ENCODE assay signal across 19 mouse cellular contexts in the genomic region with DNA sequence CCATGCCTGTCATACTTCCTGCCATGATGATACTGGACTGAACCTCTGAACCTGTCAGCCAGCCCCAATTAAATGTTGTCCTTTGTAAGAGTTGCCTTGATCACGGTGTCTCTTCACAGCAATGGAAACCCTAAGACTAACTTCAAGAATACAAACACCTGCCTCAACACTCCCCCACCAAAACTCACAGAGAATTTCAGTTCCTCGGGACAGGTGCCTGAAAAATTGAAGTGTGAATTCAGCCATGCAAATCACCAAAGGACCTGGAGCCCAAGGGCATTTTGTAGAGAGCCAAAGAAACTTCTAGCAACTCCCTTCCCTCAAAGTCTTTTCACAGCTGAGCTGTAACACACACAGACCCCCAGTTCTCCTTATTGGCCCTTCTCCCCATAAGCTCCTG. TPM values are rescaled to one million over a fixed set of nuclear protein-coding genes. Genes with fewer than 3 reads are reported as not detected.
A peak's percentile ranks its signal among the peaks of the same experiment; 100 is the strongest.
DNase-seq lines count a peak whose midpoint lies in the region; ATAC-seq and TF ChIP-seq lines count a peak whose summit lies in the region.
"Had no signal": no experiment of that assay in that cellular context is flagged by ENCODE, and none has a peak within 500 bp of the region (broad histone marks: within the 10 kb centered on the region; RNA-seq: fewer than 3 reads in every experiment).

No protein-coding gene starts in this region.

- no peaks in the 10 kb centered on the region for H3K9me3 ChIP-seq in heart, embryonic 13.5 days
- H3K9me3 ChIP-seq in kidney, postnatal 0 days (replicated peaks; ENCODE audit: low read length), result no peaks in the 10 kb centered on the region
- no peaks in the 10 kb centered on the region for H3K9me3 ChIP-seq in CH12.LX (replicated peaks; ENCODE audit: low read length)
- H3K9me3 ChIP-seq: embryonic facial prominence, embryonic 12.5 days; forebrain, embryonic 15.5 days; hindbrain, embryonic 15.5 days had no signal

- 0 out of 2 replicates have a peak overlapping the region, but pooled peaks have one; percentile 11 for H3K9ac ChIP-seq in heart, embryonic 13.5 days
- H3K9ac ChIP-seq in heart, adult 2 months (ENCODE audit: low read depth, low read length), result no peak overlapping the region
- no peak overlapping the region for H3K9ac ChIP-seq in kidney, postnatal 0 days (ENCODE audit: low read depth, low read length)
- peak overlapping the region; percentile 11; the same call in 1 of the 2 replicates for H3K9ac ChIP-seq in CH12.LX (ENCODE audit: insufficient read depth, low read depth)
- H3K9ac ChIP-seq: embryonic facial prominence, embryonic 12.5 days; forebrain, embryonic 15.5 days; hindbrain, embryonic 15.5 days had no signal

- WGBS in heart, embryonic 13.5 days, result 83% methylated on average over 2 of the region's 2 CpGs
- WGBS in heart, adult 2 months, result 84% methylated on average over 2 of the region's 2 CpGs
- 55% methylated on average over 2 of the region's 2 CpGs for whole genome bisulfite sequencing in kidney, postnatal 0 days

- no peak for TF ChIP-seq POLR2A in heart, adult 2 months (IDR thresholded peaks at IDR 0.05; ENCODE audit: insufficient read depth, low read depth, low read length)
- peak; percentile 41; the same call in 1 of the 2 replicates for TF ChIP-seq POLR2A in CH12.LX (IDR thresholded peaks at IDR 0.05; ENCODE audit: low read depth, low read length)

- H3K4me1 ChIP-seq in heart, embryonic 13.5 days, result peaks cover 99% of the 10 kb centered on the region
- H3K4me1 ChIP-seq in heart, adult 2 months (ENCODE audit: control insufficient read depth, insufficient read depth, low read length), result peaks cover 45% of the 10 kb centered on the region
- H3K4me1 ChIP-seq in kidney, postnatal 0 days (replicated peaks; ENCODE audit: insufficient read depth, low read length), result peaks cover 69% of the 10 kb centered on the region
- H3K4me1 ChIP-seq in CH12.LX (ENCODE audit: control insufficient read depth in 1 of 2, insufficient read depth in 2 of 2), result peaks cover 43 to 95% of the 10 kb centered on the region in 2 experiments

- no peak for TF ChIP-seq CTCF in heart, adult 2 months (IDR thresholded peaks at IDR 0.05)
- no peak for TF ChIP-seq CTCF in kidney, postnatal 0 days (IDR thresholded peaks at IDR 0.05; ENCODE audit: low read depth)
- no peak for TF ChIP-seq CTCF in CH12.LX (conservative IDR thresholded peaks at IDR 0.05 in 1 of 2, IDR thresholded peaks at IDR 0.05 in 1 of 2; ENCODE audit: low read depth in 2 of 2, low read length in 2 of 2)

- no peak for DNase-seq in heart, adult 2 months
- DNase-seq in kidney, postnatal 0 days (ENCODE audit: low spot score), result no peak
- DNase-seq in kidney, postnatal 4 days, result no peak
- DNase-seq in CH12.LX (ENCODE audit: extremely low read depth), result no peak
- DNase-seq in splenic B cell, adult 2 months (ENCODE audit: low read depth, low spot score), result peak; percentile 20
- DNase-seq in retina, postnatal 1 day, result no peak
- DNase-seq: adrenal gland, postnatal 10 days; B cell, adult 2 months; cerebellum, adult 11 months; cerebellum, adult 8-10 months; cerebellum, postnatal 25 days; gastrocnemius, postnatal 10 days; heart, postnatal 36 days had no signal

- ATAC-seq in heart, embryonic 13.5 days (ENCODE audit: extremely low read depth, insufficient number of reproducible peaks, low FRiP score, low TSS enrichment), result no peak
- no peak for ATAC-seq in kidney, postnatal 0 days (replicated peaks; ENCODE audit: low FRiP score, low read depth)
- ATAC-seq: CD4-positive, CD25-positive, alpha-beta regulatory T cell, adult 4 months; forebrain, embryonic 15.5 days had no signal

- in situ Hi-C loops in CH12.LX (cut with MboI; ENCODE audit: low pct_ligation_motif_present, low pct_unique_long_range_greater_than_20kb, low sequenced_read_pairs), result no loop called here

- H3K27ac ChIP-seq in heart, embryonic 13.5 days (replicated peaks), result peak overlapping the region; percentile 89
- no peak overlapping the region; the same call in 1 of the 2 replicates for H3K27ac ChIP-seq in heart, adult 2 months
- H3K27ac ChIP-seq in kidney, postnatal 0 days, result peak overlapping the region; percentile 97; the same call in 1 of the 2 replicates
- peak overlapping the region; percentile 77 for H3K27ac ChIP-seq in CH12.LX (ENCODE audit: insufficient read depth, low read depth)
- H3K27ac ChIP-seq: embryonic facial prominence, embryonic 12.5 days; forebrain, embryonic 15.5 days; hindbrain, embryonic 15.5 days had no signal

- peaks cover 32% of the 10 kb centered on the region for H3K36me3 ChIP-seq in heart, embryonic 13.5 days
- peaks cover 19% of the 10 kb centered on the region for H3K36me3 ChIP-seq in heart, adult 2 months (ENCODE audit: control insufficient read depth, insufficient read depth, low read length)
- H3K36me3 ChIP-seq in kidney, postnatal 0 days (ENCODE audit: insufficient read depth, low read length), result no peaks in the 10 kb centered on the region
- H3K36me3 ChIP-seq in CH12.LX (replicated peaks in 1 of 2; ENCODE audit: control insufficient read depth in 1 of 2, insufficient read depth in 1 of 2, low read length in 1 of 2), result peaks cover 0 to 28% of the 10 kb centered on the region in 2 experiments
- no peaks in the 10 kb centered on the region for H3K36me3 ChIP-seq in splenic B cell, adult 2 months (ENCODE audit: control insufficient read depth, insufficient read depth, low read length, poor library complexity, severe bottlenecking)
- H3K36me3 ChIP-seq: forebrain, embryonic 15.5 days; hindbrain, embryonic 15.5 days had no signal

- H3K4me2 ChIP-seq in heart, embryonic 13.5 days, result no peak overlapping the region
- H3K4me2 ChIP-seq in kidney, postnatal 0 days (ENCODE audit: low read length), result no peak overlapping the region
- H3K4me2 ChIP-seq in CH12.LX (ENCODE audit: insufficient read depth, low read depth, poor library complexity, severe bottlenecking), result peak overlapping the region; percentile 73
- H3K4me2 ChIP-seq: embryonic facial prominence, embryonic 12.5 days; forebrain, embryonic 15.5 days; hindbrain, embryonic 15.5 days had no signal

- intact Hi-C loops in heart, adult 2 months (cut with DNase I), result no loop called here

- H3K27me3 ChIP-seq in heart, embryonic 13.5 days (replicated peaks), result no peaks in the 10 kb centered on the region
- H3K27me3 ChIP-seq in heart, adult 2 months (ENCODE audit: control insufficient read depth, insufficient read depth, low read length), result no peaks in the 10 kb centered on the region
- no peaks in the 10 kb centered on the region for H3K27me3 ChIP-seq in kidney, postnatal 0 days (ENCODE audit: insufficient read depth, low read length)
- no peaks in the 10 kb centered on the region for H3K27me3 ChIP-seq in CH12.LX (replicated peaks)
- no peaks in the 10 kb centered on the region for H3K27me3 ChIP-seq in splenic B cell, adult 2 months (ENCODE audit: control insufficient read depth, insufficient read depth, low read length, poor library complexity, severe bottlenecking)
- H3K27me3 ChIP-seq: embryonic facial prominence, embryonic 12.5 days; forebrain, embryonic 15.5 days; hindbrain, embryonic 15.5 days had no signal

- TF ChIP-seq RAD21 in CH12.LX (IDR thresholded peaks at IDR 0.05; ENCODE audit: low read depth, low read length), result no peak

- peaks cover 8% of the 10 kb centered on the region for H3K79me2 ChIP-seq in heart, adult 2 months (replicated peaks; ENCODE audit: control insufficient read depth, insufficient read depth, low read length)
- H3K79me2 ChIP-seq in CH12.LX (replicated peaks; ENCODE audit: control insufficient read depth, extremely low read depth, insufficient read depth, poor library complexity, severe bottlenecking), result peaks cover 62% of the 10 kb centered on the region

- dilution Hi-C loops in CH12.LX (cut with MboI; ENCODE audit: extremely low pct_ligation_motif_present, extremely low pct_unique_long_range_greater_than_20kb, low sequenced_read_pairs), result no loop called here

- no peak overlapping the region for H3K4me3 ChIP-seq in heart, embryonic 13.5 days
- H3K4me3 ChIP-seq in heart, adult 2 months, result no peak overlapping the region
- H3K4me3 ChIP-seq in kidney, postnatal 0 days (replicated peaks; ENCODE audit: low read depth, low read length), result no peak overlapping the region
- H3K4me3 ChIP-seq in CH12.LX (replicated peaks in 1 of 3; ENCODE audit: low read depth in 2 of 3, low read length in 2 of 3, poor library complexity in 1 of 3), result no peak overlapping the region
- H3K4me3 ChIP-seq: embryonic facial prominence, embryonic 12.5 days; forebrain, embryonic 15.5 days; hindbrain, embryonic 15.5 days had no signal

- TF ChIP-seq EP300 in heart, adult 2 months (IDR thresholded peaks at IDR 0.05; ENCODE audit: insufficient read depth, low read depth, low read length), result no peak
- TF ChIP-seq EP300 in CH12.LX (IDR thresholded peaks at IDR 0.05; ENCODE audit: low read length), result peak; percentile 93

TF ChIP-seq in CH12.LX, 34 proteins besides CTCF, POLR2A, EP300 and RAD21 (continues in another document):
- TF ChIP-seq POLR2AphosphoS2 (IDR thresholded peaks at IDR 0.05; ENCODE audit: low read depth, low read length) (no peak), BHLHE40 (IDR thresholded peaks at IDR 0.05; ENCODE audit: low read depth, low read length) (peak; percentile 68), USF2 (conservative IDR thresholded peaks at IDR 0.05; ENCODE audit: low read depth, low read length) (no peak), MAX (IDR thresholded peaks at IDR 0.05; ENCODE audit: low read length) (0 out of 2 replicates have a peak, but pooled peaks have one; percentile 22), RCOR1 (conservative IDR thresholded peaks at IDR 0.05; ENCODE audit: low read depth, low read length) (0 out of 2 replicates have a peak, but pooled peaks have one; percentile 41), ZNF384 (IDR thresholded peaks at IDR 0.05; ENCODE audit: low read depth, low read length) (no peak), SMC3 (IDR thresholded peaks at IDR 0.05; ENCODE audit: low read depth, low read length) (no peak), MAZ (IDR thresholded peaks at IDR 0.05; ENCODE audit: low read depth, low read length) (no peak), MEF2A (IDR thresholded peaks at IDR 0.05; ENCODE audit: borderline replicate concordance, low read depth, low read length) (peak; percentile 43; the same call in 1 of the 2 replicates), GABPA (IDR thresholded peaks at IDR 0.05; ENCODE audit: insufficient replicate concordance, low read depth, low read length) (no peak), TBP (conservative IDR thresholded peaks at IDR 0.05; ENCODE audit: low read depth, low read length) (no peak), ZC3H11A (IDR thresholded peaks at IDR 0.05; ENCODE audit: low read depth, low read length) (no peak), ELF1 (IDR thresholded peaks at IDR 0.05; ENCODE audit: low read depth, low read length) (no peak; the same call in 1 of the 2 replicates)

RNA-seq across cellular contexts. Expression of a gene that starts 15.3 kb away (rescaled TPM):
- 29.9 and 30.1 TPM in 2 replicates for polyA plus RNA-seq in heart, embryonic 13.5 days (2015; fragmentation: Nextera tagmentation; extraction: Ambion mirVana)
- 10 to 100 TPM; 20.5 to 26.5 TPM for total RNA-seq in heart, adult 2 months (2021)
- 16.7 and 19.2 TPM in 2 replicates for polyA plus RNA-seq in heart, adult 2 months (2012; rRNA removed)
- 20.8 and 23.3 TPM in 2 replicates for polyA plus RNA-seq in kidney, postnatal 0 days (2015; fragmentation: Nextera tagmentation; extraction: Ambion mirVana)
- total RNA-seq in CH12.LX (2012; rRNA removed) (7.0 and 8.7 TPM in 2 replicates), CH12.LX (2014; rRNA removed) (1.3 and 1.5 TPM in 2 replicates)
- 6.6 and 8.5 TPM in 2 replicates for polyA plus RNA-seq in CH12.LX (2012; ENCODE audit: insufficient read length, low read depth)
- total RNA-seq: MEL had no signal

Comparison
In these comparisons a context has a peak if more than half of its experiments do, and no peak if none do; other contexts are left out.
1. H3K9ac ChIP-seq: peak in heart, embryonic 13.5 days (single experiment) and CH12.LX (single experiment); none in heart, adult 2 months (single experiment) and kidney, postnatal 0 days (single experiment).